Mouse (Mus musculus): ENCODE measurements at regions not wholly inside any gene's neighbourhood (a gene's known extent, or its start where the extent isn't known, plus 50 kb on each side); places are given as distances from the start of the nearest gene placed in this dataset.

DNA sequence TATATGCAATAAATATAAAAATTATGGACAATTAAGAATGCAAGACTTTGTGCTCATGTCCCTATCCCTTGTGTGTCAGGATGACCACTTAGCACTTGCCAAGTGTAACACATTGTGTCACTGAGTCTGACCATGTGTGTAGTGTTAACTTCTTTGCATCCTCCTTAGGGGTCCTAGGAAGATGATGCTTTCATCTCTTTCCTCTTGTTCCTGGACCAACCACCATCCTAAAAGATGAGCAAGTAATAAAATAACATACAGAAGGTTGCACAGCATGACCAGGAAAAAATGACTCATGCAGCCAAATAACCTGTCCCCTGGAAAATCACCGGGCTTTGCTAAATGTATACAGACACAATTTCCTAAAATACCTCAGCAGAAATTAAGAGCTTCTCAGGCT is 121.1 kb upstream of the Kcnip4 start:
- DNase-seq (ENCODE audit: low read depth): no peak
- TF ChIP-seq POLR2A (IDR thresholded peaks at IDR 0.05; ENCODE audit: borderline replicate concordance, extremely low read depth, insufficient read depth, insufficient read length, poor library complexity, severe bottlenecking) (no peak), CTCF (IDR thresholded peaks at IDR 0.05; ENCODE audit: borderline replicate concordance, extremely low read depth, insufficient read depth, insufficient read length) (no peak)

DNA sequence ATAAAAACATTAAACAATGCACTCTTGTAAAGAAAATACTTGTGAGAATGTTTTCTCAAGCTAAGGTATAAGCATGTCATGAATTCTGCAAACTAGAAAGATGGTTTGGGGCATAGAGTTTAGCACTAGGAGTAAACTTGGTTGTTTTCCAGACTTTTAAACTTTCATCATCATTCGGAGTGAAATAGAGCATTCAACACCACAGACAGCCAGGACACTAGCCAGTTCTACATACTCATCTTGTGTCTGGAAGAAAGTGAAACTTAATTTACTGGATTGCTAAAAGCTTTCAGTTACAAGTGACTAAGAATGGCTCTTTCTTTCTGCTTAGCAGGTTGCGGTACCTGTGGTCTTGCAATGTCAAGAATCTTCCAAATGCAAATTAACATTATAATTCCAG is 119.9 kb upstream of the Kcnip4 start:
- DNase-seq (ENCODE audit: low read depth): no peak
- TF ChIP-seq POLR2A (IDR thresholded peaks at IDR 0.05; ENCODE audit: borderline replicate concordance, extremely low read depth, insufficient read depth, insufficient read length, poor library complexity, severe bottlenecking): no peak
- TF ChIP-seq CTCF (IDR thresholded peaks at IDR 0.05; ENCODE audit: borderline replicate concordance, extremely low read depth, insufficient read depth, insufficient read length): no peak

GRCm38 (mm10) chr5:49642439-49642838 is 117.7 kb upstream of the Kcnip4 start:
- no peak for TF ChIP-seq CTCF (IDR thresholded peaks at IDR 0.05; ENCODE audit: borderline replicate concordance, extremely low read depth, insufficient read depth, insufficient read length)
- no peak for TF ChIP-seq POLR2A (IDR thresholded peaks at IDR 0.05; ENCODE audit: borderline replicate concordance, extremely low read depth, insufficient read depth, insufficient read length, poor library complexity, severe bottlenecking)
- DNase-seq (ENCODE audit: low read depth): peak; percentile 52

- DNase-seq (ENCODE audit: low read depth): peak; percentile 51
- TF ChIP-seq POLR2A (IDR thresholded peaks at IDR 0.05; ENCODE audit: borderline replicate concordance, extremely low read depth, insufficient read depth, insufficient read length, poor library complexity, severe bottlenecking) (no peak), CTCF (IDR thresholded peaks at IDR 0.05; ENCODE audit: borderline replicate concordance, extremely low read depth, insufficient read depth, insufficient read length) (no peak)
These were observed 116.6 kb upstream of the Kcnip4 start for GRCm38 (mm10) chr5:49641206-49641830.

GRCm38 (mm10) chr5:49639637-49640036 is 114.9 kb upstream of the Kcnip4 start:
- no peak for TF ChIP-seq POLR2A (IDR thresholded peaks at IDR 0.05; ENCODE audit: borderline replicate concordance, extremely low read depth, insufficient read depth, insufficient read length, poor library complexity, severe bottlenecking)
- TF ChIP-seq CTCF (IDR thresholded peaks at IDR 0.05; ENCODE audit: borderline replicate concordance, extremely low read depth, insufficient read depth, insufficient read length): no peak
- peak; percentile 70 for DNase-seq (ENCODE audit: low read depth)

GRCm38 (mm10) chr5:49620152-49620551 is 95.4 kb upstream of the Kcnip4 start:
- TF ChIP-seq POLR2A (IDR thresholded peaks at IDR 0.05; ENCODE audit: borderline replicate concordance, extremely low read depth, insufficient read depth, insufficient read length, poor library complexity, severe bottlenecking) (no peak), CTCF (IDR thresholded peaks at IDR 0.05; ENCODE audit: borderline replicate concordance, extremely low read depth, insufficient read depth, insufficient read length) (no peak)
- no peak for DNase-seq (ENCODE audit: low read depth)

DNA sequence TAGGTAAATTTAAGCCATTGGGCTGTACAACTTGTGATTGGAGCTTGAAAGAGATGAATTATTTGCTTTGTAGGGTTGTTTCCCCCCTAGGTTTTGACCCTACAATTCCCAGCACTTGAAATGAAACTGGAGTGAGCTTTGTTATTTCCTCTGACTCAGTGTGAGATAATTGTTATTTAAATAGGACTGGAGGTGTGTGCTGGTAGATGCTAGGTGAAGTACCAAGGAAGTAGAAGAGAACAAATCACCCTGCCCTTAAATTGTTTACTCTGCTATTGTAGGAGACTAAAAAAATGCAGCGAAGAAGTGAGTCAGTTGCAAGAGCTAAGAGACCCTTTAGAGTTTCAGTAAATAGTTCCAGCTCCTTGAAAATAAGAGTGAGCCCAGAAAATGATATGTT is 82.1 kb upstream of the Kcnip4 start:
- TF ChIP-seq CTCF (IDR thresholded peaks at IDR 0.05; ENCODE audit: borderline replicate concordance, extremely low read depth, insufficient read depth, insufficient read length) (no peak), POLR2A (IDR thresholded peaks at IDR 0.05; ENCODE audit: borderline replicate concordance, extremely low read depth, insufficient read depth, insufficient read length, poor library complexity, severe bottlenecking) (no peak)
- no peak for DNase-seq (ENCODE audit: low read depth)

DNA sequence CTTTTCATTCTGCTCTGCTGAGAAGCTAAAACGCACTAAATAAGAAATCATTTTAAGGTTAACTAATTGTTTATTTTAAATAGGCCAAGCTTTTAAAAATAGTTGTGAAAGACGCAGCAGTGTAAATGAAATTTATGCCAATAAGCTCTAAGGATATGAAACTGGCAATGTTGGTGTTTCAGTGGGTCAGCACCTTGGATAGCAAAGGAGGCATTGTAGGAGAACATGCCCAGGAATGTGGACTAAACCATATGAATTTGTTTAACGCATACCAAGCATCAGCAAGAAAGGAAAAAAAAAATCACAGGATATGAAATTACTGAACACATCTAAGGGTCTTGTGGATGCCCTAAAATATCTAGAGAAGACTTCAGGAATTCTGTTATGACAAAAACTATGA is 56.1 kb upstream of the Kcnip4 start:
- TF ChIP-seq CTCF (IDR thresholded peaks at IDR 0.05; ENCODE audit: borderline replicate concordance, extremely low read depth, insufficient read depth, insufficient read length) (no peak), POLR2A (IDR thresholded peaks at IDR 0.05; ENCODE audit: borderline replicate concordance, extremely low read depth, insufficient read depth, insufficient read length, poor library complexity, severe bottlenecking) (no peak)
- DNase-seq (ENCODE audit: low read depth): no peak

- no peak for DNase-seq (ENCODE audit: low read depth)
- TF ChIP-seq CTCF (IDR thresholded peaks at IDR 0.05; ENCODE audit: borderline replicate concordance, extremely low read depth, insufficient read depth, insufficient read length): no peak
- no peak for TF ChIP-seq POLR2A (IDR thresholded peaks at IDR 0.05; ENCODE audit: borderline replicate concordance, extremely low read depth, insufficient read depth, insufficient read length, poor library complexity, severe bottlenecking)
These were observed 51.2 kb upstream of the Kcnip4 start for GRCm38 (mm10) chr5:49575901-49576300.

Data from brain, embryonic 14.5 days (tissue).